Mouse (Mus musculus) embryo, embryonic 10 days (tissue): ENCODE data around the gene Chaf1b.

Source experiments
- DNase-seq: peaks from one replicate; pipeline ENCODE4 v3.0.0-alpha.2; 2015; ENCODE audit warnings: low spot score

Chaf1b gene

DNA sequence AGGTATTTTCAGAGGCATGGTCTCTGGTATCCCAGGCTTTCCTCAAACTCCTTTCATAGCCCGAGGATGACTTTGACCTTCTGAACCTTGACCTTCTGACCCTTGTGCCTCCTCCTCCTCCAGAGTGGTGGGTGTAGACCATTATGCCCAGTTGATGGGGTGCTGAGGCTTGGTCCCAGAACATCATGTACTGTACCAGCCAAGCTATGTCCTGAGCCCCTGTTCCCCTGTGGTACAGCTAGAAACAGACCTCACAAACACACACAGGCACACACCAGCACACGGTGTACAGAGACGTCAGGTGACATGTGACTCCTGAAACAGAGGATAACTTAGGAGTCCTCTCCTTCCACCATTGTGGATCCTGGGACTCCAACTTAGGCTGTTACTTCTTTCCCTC lies 29.1 kb downstream of the Chaf1b start:
- no peak for DNase-seq

DNA sequence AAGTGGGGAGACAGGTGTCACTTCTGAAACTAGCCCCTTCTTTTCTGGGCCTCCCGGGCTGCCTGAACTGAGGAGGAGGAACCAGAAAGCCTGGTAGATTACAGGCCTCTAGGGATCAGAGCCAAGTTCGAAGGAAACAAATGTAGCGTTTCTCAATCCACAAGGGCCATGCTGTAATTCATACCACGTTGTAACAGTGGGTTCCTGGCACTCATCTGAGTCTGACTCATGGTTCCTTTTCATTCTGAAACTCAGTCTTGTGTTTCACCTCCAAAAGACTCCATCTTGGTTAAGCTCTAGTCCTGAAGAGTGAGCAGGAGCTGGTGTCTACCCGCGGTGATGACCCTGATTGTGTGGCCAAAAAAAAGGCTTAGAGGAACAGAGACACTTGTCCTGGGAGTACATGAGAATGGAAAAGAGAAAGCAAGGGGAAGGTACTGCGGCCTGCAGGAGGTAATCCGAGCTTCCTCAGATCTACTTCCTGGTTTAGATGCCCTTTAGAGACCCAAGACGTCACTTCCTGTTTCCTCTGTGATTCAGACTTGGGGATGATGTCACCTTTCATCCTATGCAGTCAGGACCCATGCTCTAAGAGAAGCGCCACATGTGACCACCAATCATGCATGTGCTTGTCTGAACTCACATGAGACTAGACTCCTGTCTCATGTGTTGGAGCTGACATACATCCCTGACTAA lies 30.3 kb downstream of the Chaf1b start:
- no peak for DNase-seq

DNA sequence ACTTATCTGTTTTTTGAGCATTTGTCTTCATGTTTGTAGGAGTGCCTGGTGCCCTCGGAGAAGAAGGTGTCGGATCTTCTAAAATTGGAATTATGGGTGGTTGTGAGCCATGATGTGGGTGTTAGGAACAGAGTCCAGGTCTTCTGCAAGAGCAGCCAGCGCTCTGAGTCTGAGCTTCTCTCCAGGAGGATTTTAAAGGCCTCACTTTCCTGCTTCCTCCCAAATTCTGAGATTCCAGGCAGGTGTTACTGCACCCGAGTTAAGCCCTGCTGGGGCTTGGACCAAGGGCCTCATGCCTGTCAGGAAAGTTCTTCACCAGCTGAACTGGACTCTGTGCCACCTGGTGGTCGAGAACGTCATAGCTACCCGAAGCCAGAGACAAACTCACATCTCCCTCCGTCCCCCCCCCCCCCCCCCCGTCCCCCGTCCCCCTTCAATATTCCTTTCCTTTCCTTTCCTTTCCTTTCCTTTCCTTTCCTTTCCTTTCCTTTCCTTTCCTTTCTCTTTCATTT lies 31.7 kb downstream of the Chaf1b start:
- peak; percentile 68 for DNase-seq

DNA sequence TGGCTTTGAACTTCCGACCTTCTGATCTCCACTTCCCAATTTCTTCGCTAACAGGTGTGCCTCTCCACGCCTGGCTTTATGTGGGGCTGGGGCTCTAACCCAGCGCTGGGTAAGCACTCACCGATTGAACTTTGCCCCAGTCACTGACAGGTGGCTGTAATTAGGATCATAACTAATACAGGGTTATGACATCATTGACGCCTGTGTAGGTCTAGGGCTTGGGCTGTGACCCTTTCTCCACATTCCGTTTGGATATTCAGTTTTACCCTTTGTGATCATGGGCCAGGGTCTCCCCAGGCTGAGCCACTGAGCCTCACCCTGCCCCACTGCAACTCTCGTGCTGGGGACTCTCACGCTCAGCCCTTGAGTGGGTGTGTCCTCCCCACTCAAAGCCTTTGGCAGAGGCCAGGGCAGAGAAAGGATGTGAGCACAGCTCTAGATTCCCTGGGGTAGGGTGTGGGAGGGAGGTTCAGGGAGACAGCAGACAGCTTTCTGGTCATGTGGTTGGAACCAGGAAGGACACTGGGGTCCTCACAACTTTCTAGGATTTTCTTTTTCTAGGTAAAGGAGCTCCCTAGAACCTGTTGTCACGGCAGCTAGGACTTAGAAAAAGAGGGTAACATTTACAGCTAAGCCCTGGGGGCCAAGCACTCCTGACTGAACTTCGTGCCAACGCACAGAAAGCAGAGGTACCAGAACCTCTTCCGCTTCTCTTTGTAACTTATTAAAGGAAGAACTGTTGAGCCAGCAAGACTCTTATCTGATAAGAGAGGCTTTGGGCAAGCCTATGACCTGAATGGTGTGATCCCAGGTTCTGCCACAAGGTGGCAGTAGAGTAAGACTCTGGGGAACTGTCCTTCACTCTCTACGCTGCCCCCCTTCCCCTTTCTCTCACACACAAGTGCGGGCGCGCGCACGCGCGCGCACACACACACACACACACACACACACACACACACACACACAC lies 34.3 kb downstream of the Chaf1b start:
- DNase-seq, result peak; percentile 82

GRCm38 (mm10) chr16:93918679-93919060 lies 35.0 kb downstream of the Chaf1b start:
- DNase-seq, result no peak

GRCm38 (mm10) chr16:93919189-93919588 lies 35.5 kb downstream of the Chaf1b start:
- DNase-seq, result no peak

GRCm38 (mm10) chr16:93920673-93921072 lies 37.0 kb downstream of the Chaf1b start:
- DNase-seq, result no peak

- DNase-seq, result no peak
These were observed 39.2 kb downstream of the Chaf1b start for GRCm38 (mm10) chr16:93922835-93923389.

DNA sequence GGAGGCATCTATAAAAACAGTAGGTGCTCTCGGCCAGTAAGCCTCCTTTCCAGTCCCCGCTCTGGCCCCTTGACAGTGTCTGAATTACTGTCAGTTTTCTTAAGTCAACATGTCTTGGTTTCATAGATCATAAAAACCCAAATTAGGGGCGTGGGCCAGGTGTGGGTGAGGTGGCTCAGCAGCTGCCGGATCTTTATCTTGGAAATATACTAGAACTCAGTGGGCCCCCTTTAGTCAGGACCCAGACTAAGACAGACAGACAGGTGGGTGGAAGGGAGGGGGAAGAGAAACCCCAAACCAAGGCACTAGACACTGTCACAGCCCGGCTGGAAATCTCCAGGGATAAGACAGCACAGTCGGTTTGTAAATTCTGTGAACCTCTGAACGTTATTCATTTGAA lies 40.1 kb downstream of the Chaf1b start:
- DNase-seq, result no peak

DNA sequence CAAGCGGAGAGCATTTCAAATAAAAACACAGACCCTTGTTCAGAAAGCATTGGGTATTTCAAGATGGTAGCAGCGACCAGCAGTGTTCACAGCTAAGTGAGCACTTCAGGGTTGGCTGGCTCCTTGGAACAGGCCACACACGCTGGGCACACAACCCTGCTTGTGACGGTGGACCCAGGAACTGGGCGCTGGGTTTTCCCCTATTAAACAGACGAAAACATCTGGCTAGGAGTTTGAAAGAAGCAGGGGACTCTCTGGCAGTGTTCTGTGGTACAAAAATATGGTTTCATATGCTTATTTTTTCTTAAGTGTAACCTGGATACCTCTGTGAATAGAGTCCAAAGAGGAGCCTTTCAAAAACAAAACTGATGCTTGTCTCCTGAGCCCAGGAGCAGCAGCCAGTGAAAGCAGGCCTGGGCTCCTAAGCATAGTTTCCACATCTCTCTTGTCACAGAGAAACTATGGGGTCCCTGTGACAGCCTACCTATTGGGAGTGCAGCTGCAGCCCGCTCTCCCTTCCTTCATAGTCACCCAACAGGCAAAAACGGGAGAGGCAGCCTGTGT lies 42.1 kb downstream of the Chaf1b start:
- no peak for DNase-seq

GRCm38 (mm10) chr16:93929370-93930032 lies 45.8 kb downstream of the Chaf1b start:
- no peak for DNase-seq

DNA sequence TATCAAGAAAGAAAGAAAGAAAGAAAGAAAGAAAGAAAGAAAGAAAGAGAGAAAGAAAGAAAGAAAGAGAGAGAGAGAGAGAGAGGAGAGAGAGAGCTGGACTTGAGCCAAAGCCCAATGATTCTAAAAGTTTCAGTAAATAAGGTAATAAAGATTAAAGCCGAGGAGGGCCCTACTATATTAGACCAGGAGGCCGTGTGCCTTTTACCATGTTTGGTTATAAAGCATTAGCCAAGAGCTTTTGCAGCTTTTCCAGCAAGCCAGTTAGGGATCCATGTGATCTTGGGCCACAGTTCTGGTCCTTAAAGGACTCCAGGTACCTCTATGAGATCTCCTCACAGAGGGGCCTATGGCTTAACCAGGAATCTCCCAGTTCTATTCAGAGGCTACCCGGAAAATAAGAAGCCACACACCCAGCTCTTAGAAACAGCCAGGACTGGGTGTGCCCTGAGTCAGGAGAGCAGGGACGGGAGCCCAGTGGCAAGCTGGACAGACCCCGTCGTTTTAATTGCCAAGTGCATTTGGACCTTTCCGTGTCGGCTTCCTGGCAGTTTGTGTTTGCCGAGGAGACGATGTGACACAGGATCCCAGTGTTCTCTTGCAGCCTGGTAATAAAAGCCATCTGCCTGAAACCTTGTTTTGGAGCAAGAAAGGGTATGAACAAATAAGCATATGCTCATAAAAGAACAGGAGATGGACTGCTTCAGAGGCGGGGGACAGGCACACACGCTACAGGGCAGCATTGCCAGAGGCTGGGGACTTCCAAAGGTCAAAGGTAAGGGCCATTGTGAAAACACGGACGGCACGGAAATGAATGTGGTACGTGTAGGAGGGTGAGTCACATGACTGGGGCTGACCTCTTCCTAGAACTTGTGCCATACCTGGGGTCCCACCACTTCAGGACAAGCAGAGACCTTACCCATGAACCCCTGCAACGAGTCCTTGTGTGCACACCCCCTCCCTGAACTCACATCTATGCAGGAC lies 48.8 kb downstream of the Chaf1b start:
- peak; percentile 40 for DNase-seq

- no peak for DNase-seq
These were observed 50.9 kb downstream of the Chaf1b start for GRCm38 (mm10) chr16:93934588-93934987.

DNA sequence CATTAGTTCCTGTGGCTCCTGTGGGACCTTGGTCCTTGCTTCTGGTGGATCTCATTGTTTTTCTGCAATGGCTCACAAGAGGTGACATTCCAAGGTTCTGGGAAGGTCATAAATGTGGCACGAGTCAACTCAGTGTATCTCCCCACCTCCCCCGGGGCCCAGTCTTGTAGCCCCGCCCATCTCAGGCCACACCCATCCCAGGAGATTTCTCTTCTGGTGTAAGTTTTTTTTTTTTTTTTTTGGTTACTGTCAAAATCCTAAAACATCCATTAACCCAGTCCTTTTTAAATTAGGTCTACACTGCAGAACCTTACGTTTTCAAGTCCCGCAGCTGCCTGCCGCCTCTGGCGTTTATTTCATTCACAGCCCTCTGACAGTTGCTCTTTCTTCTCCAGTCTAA lies 51.3 kb downstream of the Chaf1b start:
- DNase-seq, result no peak

- peak; percentile 90 for DNase-seq
These were observed 54.7 kb downstream of the Chaf1b start for GRCm38 (mm10) chr16:93938400-93938846.

DNA sequence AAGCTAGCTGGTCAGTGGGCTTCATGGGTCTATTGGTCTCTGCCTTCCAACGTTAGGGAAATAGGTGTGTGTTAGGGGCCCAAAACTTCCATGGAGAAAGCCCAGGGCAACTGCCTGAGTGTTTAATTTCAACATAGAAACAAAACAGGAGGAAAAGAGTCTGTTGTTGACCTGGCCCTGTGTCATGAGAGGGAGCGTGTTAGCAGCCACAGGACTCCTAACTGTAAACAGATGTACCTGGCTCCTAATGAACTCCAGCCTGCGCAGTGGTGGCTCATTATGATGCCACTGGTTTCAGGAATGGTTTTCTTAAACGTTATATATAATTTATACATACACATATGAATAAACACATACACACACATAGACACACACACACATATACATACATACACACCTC lies 56.3 kb downstream of the Chaf1b start:
- DNase-seq, result no peak

GRCm38 (mm10) chr16:93941781-93942567 lies 58.3 kb downstream of the Chaf1b start:
- DNase-seq, result no peak

DNA sequence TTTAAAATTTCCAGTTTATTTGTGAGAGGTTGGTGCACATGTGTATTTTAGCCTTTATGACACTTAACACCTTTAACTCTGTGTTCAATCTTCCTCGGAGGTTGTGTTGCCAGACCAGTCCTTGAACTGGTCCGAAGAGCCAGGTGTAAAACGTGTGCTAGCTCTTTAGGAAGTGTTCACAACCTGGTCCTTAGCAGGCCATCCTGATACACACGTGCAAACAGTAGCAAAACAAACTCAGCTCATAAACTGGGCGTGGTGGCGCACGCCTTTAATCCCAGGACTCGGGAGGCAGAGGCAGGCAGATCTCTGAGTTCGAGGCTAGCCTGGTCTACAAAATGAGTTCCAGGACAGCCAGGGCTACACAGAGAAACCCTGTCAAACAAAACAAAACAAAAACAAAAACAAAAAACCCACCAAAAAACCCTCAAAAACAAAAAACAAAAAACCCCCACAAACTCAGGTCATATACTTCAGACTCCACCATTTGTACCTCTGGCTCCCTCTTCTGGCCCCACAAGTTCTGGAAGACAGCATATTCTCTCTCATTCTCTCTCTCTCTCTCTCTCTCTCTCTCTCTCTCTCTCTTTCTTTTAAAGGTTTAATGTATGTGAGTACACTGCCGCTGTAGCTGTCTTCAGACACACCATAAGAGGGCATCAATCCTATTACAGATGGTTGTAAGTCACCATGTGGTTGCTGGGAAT lies 59.2 kb downstream of the Chaf1b start:
- no peak for DNase-seq

DNA sequence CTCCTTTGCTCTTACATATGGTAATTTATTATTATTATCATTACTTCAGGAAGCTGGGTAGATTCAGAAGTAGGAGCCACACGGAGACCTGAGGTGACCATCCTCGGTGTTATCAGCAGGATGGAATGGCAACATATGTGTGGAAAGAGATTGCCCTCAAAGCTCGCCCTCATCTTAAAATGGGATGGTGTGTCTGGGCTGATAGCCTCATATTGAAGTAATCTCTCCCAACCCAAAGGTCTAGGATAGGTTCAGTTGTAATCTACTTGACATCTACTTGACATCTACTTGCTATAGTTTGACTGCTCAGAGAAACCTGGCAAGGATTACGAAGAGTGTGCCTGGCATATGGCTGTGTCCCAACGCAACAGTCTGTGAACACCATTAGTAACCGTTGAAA lies 60.6 kb downstream of the Chaf1b start:
- no peak for DNase-seq
